Mouse (Mus musculus) cerebellum, adult 2 months (tissue): ENCODE measurements around the gene Cdc42se2.

ENCODE experiments used
- CTCF ChIP-seq: fragments of 200-500 bp; IDR thresholded peaks from 2 replicates; pipeline ENCODE4 v1.5.1; 2011; ENCODE audit warnings: low read depth, mild to moderate bottlenecking, control low read depth, low read length, moderate library complexity, borderline replicate concordance; ENCODE audit not compliant: insufficient read depth
- POLR2A ChIP-seq: fragments of 200-500 bp; IDR thresholded peaks from 2 replicates; pipeline ENCODE4 v1.6.1; 2011; ENCODE audit warnings: low read length, control low read depth, borderline replicate concordance; ENCODE audit not compliant: insufficient read depth

- TF ChIP-seq CTCF (no peak), POLR2A (no peak)
These were observed 22.1 kb upstream of the Cdc42se2 start for GRCm38 (mm10) chr11:54809582-54809981.
